Mouse (Mus musculus): ENCODE results near the gene Med17. TPM values are rescaled to one million over a fixed set of nuclear protein-coding genes. Genes with fewer than 3 reads are reported as not detected.

Med17 gene
- polyA plus RNA-seq, 1 experiment from 2014 or later, result 21.1 TPM

GRCm38 (mm10) chr9:15287846-15288245 is 8.1 kb upstream of the Med17 start:
- Histone ChIP-seq H3K4me2 (no peak overlapping the region), H3K36me3 (peaks cover 36% of the 10 kb centered on the region), H3K4me3 (no peak overlapping the region), H3K4me1 (0 out of 2 replicates have a peak, but pooled peaks cover 4% of the 10 kb centered on the region), H3K27ac (replicated peaks) (no peak overlapping the region), H3K9me3 (no peaks in the 10 kb centered on the region), H3K9ac (no peak overlapping the region), H3K27me3 (replicated peaks) (no peaks in the 10 kb centered on the region)
- no peak for ATAC-seq (ENCODE audit: extremely low read depth, insufficient number of reproducible peaks, low FRiP score, low TSS enrichment)
- 53% methylated on average over 6 of the region's 6 CpGs for WGBS

GRCm38 (mm10) chr9:15285443-15285842 is 5.7 kb upstream of the Med17 start:
- Histone ChIP-seq H3K9me3 (no peaks in the 10 kb centered on the region), H3K4me1 (peaks cover 10% of the 10 kb centered on the region), H3K36me3 (peaks cover 29% of the 10 kb centered on the region), H3K9ac (no peak overlapping the region), H3K4me2 (no peak overlapping the region), H3K4me3 (no peak overlapping the region), H3K27me3 (replicated peaks) (no peaks in the 10 kb centered on the region), H3K27ac (replicated peaks) (no peak overlapping the region)
- no peak for ATAC-seq (ENCODE audit: extremely low read depth, insufficient number of reproducible peaks, low FRiP score, low TSS enrichment)
- WGBS, result 56% methylated on average over 3 of the region's 3 CpGs

- no peaks in the 10 kb centered on the region for H3K27me3 ChIP-seq (replicated peaks)
- H3K27ac ChIP-seq (replicated peaks), result peak overlapping the region; percentile 26; the same call in 1 of the 2 replicates
- ATAC-seq (ENCODE audit: extremely low read depth, insufficient number of reproducible peaks, low FRiP score, low TSS enrichment), result no peak
- peaks cover 24% of the 10 kb centered on the region for H3K4me1 ChIP-seq
- 49% methylated on average over 5 of the region's 5 CpGs for WGBS
- H3K4me2 ChIP-seq, result peak overlapping the region; percentile 86
- peaks cover 21% of the 10 kb centered on the region for H3K36me3 ChIP-seq
- H3K9ac ChIP-seq, result peak overlapping the region; percentile 93
- H3K4me3 ChIP-seq, result peak overlapping the region; percentile 75
- no peaks in the 10 kb centered on the region for H3K9me3 ChIP-seq
Measured at GRCm38 (mm10) chr9:15280491-15280879, 754 bp upstream of the Med17 start.

- Histone ChIP-seq H3K27ac (replicated peaks) (peak overlapping the region; percentile 77), H3K9me3 (no peaks in the 10 kb centered on the region), H3K4me3 (peak overlapping the region; percentile 75), H3K27me3 (replicated peaks) (no peaks in the 10 kb centered on the region), H3K4me2 (peak overlapping the region; percentile 86), H3K4me1 (peaks cover 24% of the 10 kb centered on the region), H3K9ac (peak overlapping the region; percentile 93), H3K36me3 (peaks cover 34% of the 10 kb centered on the region)
- 9% methylated on average over 19 of the region's 19 CpGs for WGBS
- no peak; the same call in 1 of the 2 replicates for ATAC-seq (ENCODE audit: extremely low read depth, insufficient number of reproducible peaks, low FRiP score, low TSS enrichment)
Measured at GRCm38 (mm10) chr9:15279139-15279648, 537 bp downstream of the Med17 start.

- 0 out of 2 replicates have a peak overlapping the region, but pooled peaks have one; percentile 75 for H3K4me3 ChIP-seq
- H3K9me3 ChIP-seq, result no peaks in the 10 kb centered on the region
- H3K4me2 ChIP-seq, result peak overlapping the region; percentile 86; the same call in 1 of the 2 replicates
- H3K27me3 ChIP-seq (replicated peaks), result no peaks in the 10 kb centered on the region
- 90% methylated on average over 3 of the region's 3 CpGs for WGBS
- H3K27ac ChIP-seq (replicated peaks), result no peak overlapping the region
- peaks cover 24% of the 10 kb centered on the region for H3K4me1 ChIP-seq
- peak overlapping the region; percentile 93; the same call in 1 of the 2 replicates for H3K9ac ChIP-seq
- no peak for ATAC-seq (ENCODE audit: extremely low read depth, insufficient number of reproducible peaks, low FRiP score, low TSS enrichment)
- H3K36me3 ChIP-seq, result peaks cover 38% of the 10 kb centered on the region
Measured at GRCm38 (mm10) chr9:15278343-15278742, 1.4 kb downstream of the Med17 start.

- H3K27ac ChIP-seq (replicated peaks), result no peak overlapping the region
- no peaks in the 10 kb centered on the region for H3K27me3 ChIP-seq (replicated peaks)
- ATAC-seq (ENCODE audit: extremely low read depth, insufficient number of reproducible peaks, low FRiP score, low TSS enrichment), result no peak
- peaks cover 53% of the 10 kb centered on the region for H3K36me3 ChIP-seq
- H3K4me2 ChIP-seq, result no peak overlapping the region
- no peak overlapping the region; the same call in 1 of the 2 replicates for H3K9ac ChIP-seq
- WGBS, result 90% methylated on average over 4 of the region's 4 CpGs
- H3K4me3 ChIP-seq, result no peak overlapping the region
- no peaks in the 10 kb centered on the region for H3K9me3 ChIP-seq
- peaks cover 24% of the 10 kb centered on the region for H3K4me1 ChIP-seq
Measured at GRCm38 (mm10) chr9:15276855-15277254, 2.9 kb downstream of the Med17 start.

- no peak for ATAC-seq (ENCODE audit: extremely low read depth, insufficient number of reproducible peaks, low FRiP score, low TSS enrichment)
- no peak overlapping the region for H3K4me2 ChIP-seq
- no peak overlapping the region for H3K27ac ChIP-seq (replicated peaks)
- no peaks in the 10 kb centered on the region for H3K9me3 ChIP-seq
- peaks cover 82% of the 10 kb centered on the region for H3K36me3 ChIP-seq
- no peaks in the 10 kb centered on the region for H3K27me3 ChIP-seq (replicated peaks)
- no peak overlapping the region for H3K4me3 ChIP-seq
- H3K4me1 ChIP-seq, result peaks cover 15% of the 10 kb centered on the region
- H3K9ac ChIP-seq, result no peak overlapping the region
- WGBS, result 89% methylated on average over 2 of the region's 2 CpGs
Measured at GRCm38 (mm10) chr9:15273981-15274380, 5.8 kb downstream of the Med17 start.

GRCm38 (mm10) chr9:15263487-15263886 is 16.2 kb downstream of the Med17 start:
- no peaks in the 10 kb centered on the region for H3K4me1 ChIP-seq
- H3K9me3 ChIP-seq, result no peaks in the 10 kb centered on the region
- H3K27ac ChIP-seq (replicated peaks), result no peak overlapping the region
- H3K36me3 ChIP-seq, result peaks cover 86% of the 10 kb centered on the region
- H3K4me3 ChIP-seq, result no peak overlapping the region
- no peak for ATAC-seq (ENCODE audit: extremely low read depth, insufficient number of reproducible peaks, low FRiP score, low TSS enrichment)
- no peaks in the 10 kb centered on the region for H3K27me3 ChIP-seq (replicated peaks)
- 95% methylated on average over 10 of the region's 10 CpGs for WGBS
- no peak overlapping the region for H3K9ac ChIP-seq
- H3K4me2 ChIP-seq, result no peak overlapping the region

- Histone ChIP-seq H3K4me1 (no peaks in the 10 kb centered on the region), H3K4me2 (no peak overlapping the region), H3K27ac (replicated peaks) (no peak overlapping the region), H3K9me3 (no peaks in the 10 kb centered on the region), H3K9ac (no peak overlapping the region), H3K4me3 (no peak overlapping the region), H3K36me3 (peaks cover 71% of the 10 kb centered on the region), H3K27me3 (replicated peaks) (no peaks in the 10 kb centered on the region)
- 90% methylated on average over 8 of the region's 8 CpGs for WGBS
- no peak for ATAC-seq (ENCODE audit: extremely low read depth, insufficient number of reproducible peaks, low FRiP score, low TSS enrichment)
Measured at GRCm38 (mm10) chr9:15261980-15262379, 17.8 kb downstream of the Med17 start.

GRCm38 (mm10) chr9:15256214-15256613 is 23.5 kb downstream of the Med17 start:
- H3K9ac ChIP-seq, result no peak overlapping the region
- H3K27ac ChIP-seq (replicated peaks), result no peak overlapping the region
- H3K4me3 ChIP-seq, result no peak overlapping the region
- H3K36me3 ChIP-seq, result peaks cover 14% of the 10 kb centered on the region
- ATAC-seq (ENCODE audit: extremely low read depth, insufficient number of reproducible peaks, low FRiP score, low TSS enrichment), result no peak
- no peaks in the 10 kb centered on the region for H3K27me3 ChIP-seq (replicated peaks)
- H3K4me2 ChIP-seq, result no peak overlapping the region
- H3K9me3 ChIP-seq, result no peaks in the 10 kb centered on the region
- 72% methylated on average over 3 of the region's 3 CpGs for WGBS
- H3K4me1 ChIP-seq, result no peaks in the 10 kb centered on the region

GRCm38 (mm10) chr9:15254501-15254900 is 25.2 kb downstream of the Med17 start:
- Histone ChIP-seq H3K4me1 (no peaks in the 10 kb centered on the region), H3K4me3 (no peak overlapping the region), H3K9ac (no peak overlapping the region), H3K4me2 (no peak overlapping the region), H3K27me3 (replicated peaks) (no peaks in the 10 kb centered on the region), H3K9me3 (no peaks in the 10 kb centered on the region), H3K36me3 (no peaks in the 10 kb centered on the region), H3K27ac (replicated peaks) (no peak overlapping the region)
- ATAC-seq (ENCODE audit: extremely low read depth, insufficient number of reproducible peaks, low FRiP score, low TSS enrichment), result no peak
- WGBS, result 74% methylated on average over 7 of the region's 7 CpGs

GRCm38 (mm10) chr9:15252196-15252595 is 27.5 kb downstream of the Med17 start:
- no peaks in the 10 kb centered on the region for H3K9me3 ChIP-seq
- 78% methylated on average over 7 of the region's 7 CpGs for WGBS
- H3K4me2 ChIP-seq, result no peak overlapping the region
- H3K36me3 ChIP-seq, result no peaks in the 10 kb centered on the region
- H3K4me1 ChIP-seq, result no peaks in the 10 kb centered on the region
- no peaks in the 10 kb centered on the region for H3K27me3 ChIP-seq (replicated peaks)
- H3K4me3 ChIP-seq, result no peak overlapping the region
- no peak for ATAC-seq (ENCODE audit: extremely low read depth, insufficient number of reproducible peaks, low FRiP score, low TSS enrichment)
- H3K27ac ChIP-seq (replicated peaks), result no peak overlapping the region
- H3K9ac ChIP-seq, result no peak overlapping the region
